Mouse (Mus musculus): ENCODE data around the gene Cblc. TPM values are rescaled to one million over a fixed set of nuclear protein-coding genes. Genes with fewer than 3 reads are reported as not detected.

The Cblc gene
- total RNA-seq, 2 experiments from 2014 or later = 0.64 TPM; not detected in 1

- DNase-seq (ENCODE audit: low spot score in 2 of 2) = no peak
Observed at GRCm38 (mm10) chr7:19754065-19754464, 42.5 kb downstream of the Cblc start.

GRCm38 (mm10) chr7:19753587-19753986 lies 43.0 kb downstream of the Cblc start:
- DNase-seq (ENCODE audit: low spot score in 2 of 2) = no peak

- no peak for DNase-seq (ENCODE audit: low spot score in 2 of 2)
Observed at GRCm38 (mm10) chr7:19752652-19753051, 44.0 kb downstream of the Cblc start.

- no peak for DNase-seq (ENCODE audit: low spot score in 2 of 2)
Observed at GRCm38 (mm10) chr7:19751070-19751383, 45.6 kb downstream of the Cblc start.

GRCm38 (mm10) chr7:19750217-19751069 lies 46.2 kb downstream of the Cblc start, which contains the start of gene Nectin2:
TSS of gene Nectin2 (minus strand) at chr7:19750483.
- DNase-seq (ENCODE audit: low spot score in 2 of 2) = peak; percentile 90 to 92

- DNase-seq (ENCODE audit: low spot score in 2 of 2) = peak; percentile 97 to 99
Observed at GRCm38 (mm10) chr7:19749389-19750216, 47.0 kb downstream of the Cblc start.

- DNase-seq (ENCODE audit: low spot score in 2 of 2) = peak; percentile 40 to 53
Observed at GRCm38 (mm10) chr7:19748219-19749195, 48.1 kb downstream of the Cblc start.

GRCm38 (mm10) chr7:19747420-19748218 lies 49.0 kb downstream of the Cblc start:
- DNase-seq (ENCODE audit: low spot score in 2 of 2) = no peak

- DNase-seq (ENCODE audit: low spot score in 2 of 2) = no peak
Observed at GRCm38 (mm10) chr7:19746426-19747201, 50.0 kb downstream of the Cblc start.

- DNase-seq (ENCODE audit: low spot score in 2 of 2) = no peak
Observed at GRCm38 (mm10) chr7:19745971-19746370, 50.6 kb downstream of the Cblc start.

- peak; percentile 50 to 51 for DNase-seq (ENCODE audit: low spot score in 2 of 2)
Observed at GRCm38 (mm10) chr7:19744590-19745385, 51.8 kb downstream of the Cblc start.

GRCm38 (mm10) chr7:19743791-19744190 lies 52.8 kb downstream of the Cblc start:
- DNase-seq (ENCODE audit: low spot score in 2 of 2) = no peak

- DNase-seq (ENCODE audit: low spot score in 2 of 2) = no peak
Observed at GRCm38 (mm10) chr7:19742468-19742867, 54.1 kb downstream of the Cblc start.

- no peak for DNase-seq (ENCODE audit: low spot score in 2 of 2)
Observed at GRCm38 (mm10) chr7:19741329-19742031, 55.1 kb downstream of the Cblc start.

GRCm38 (mm10) chr7:19740269-19740668 lies 56.3 kb downstream of the Cblc start:
- DNase-seq (ENCODE audit: low spot score in 2 of 2) = peak in 1 of 2 experiments; percentile 40

GRCm38 (mm10) chr7:19738771-19739170 lies 57.8 kb downstream of the Cblc start:
- no peak for DNase-seq (ENCODE audit: low spot score in 2 of 2)

GRCm38 (mm10) chr7:19736389-19737057 lies 60.1 kb downstream of the Cblc start:
- DNase-seq (ENCODE audit: low spot score in 2 of 2) = no peak

Data from adrenal gland, adult 18-20 months (tissue).